Mouse (Mus musculus) stomach, postnatal 0 days (tissue): ENCODE measurements at regions not wholly inside any gene's neighbourhood (a gene's known extent, or its start where the extent isn't known, plus 50 kb on each side); places are given as distances from the start of the nearest gene placed in this dataset.

Experiments used
- CTCF ChIP-seq: IDR thresholded peaks from 2 replicates; pipeline ENCODE4 v1.5.1; 2016; ENCODE audit warnings: antibody characterized with exemption, low read depth, mild to moderate bottlenecking, moderate library complexity
- EP300 ChIP-seq: optimal IDR thresholded peaks from 2 replicates; pipeline ENCODE3; 2016; ENCODE audit warnings: antibody characterized with exemption

DNA sequence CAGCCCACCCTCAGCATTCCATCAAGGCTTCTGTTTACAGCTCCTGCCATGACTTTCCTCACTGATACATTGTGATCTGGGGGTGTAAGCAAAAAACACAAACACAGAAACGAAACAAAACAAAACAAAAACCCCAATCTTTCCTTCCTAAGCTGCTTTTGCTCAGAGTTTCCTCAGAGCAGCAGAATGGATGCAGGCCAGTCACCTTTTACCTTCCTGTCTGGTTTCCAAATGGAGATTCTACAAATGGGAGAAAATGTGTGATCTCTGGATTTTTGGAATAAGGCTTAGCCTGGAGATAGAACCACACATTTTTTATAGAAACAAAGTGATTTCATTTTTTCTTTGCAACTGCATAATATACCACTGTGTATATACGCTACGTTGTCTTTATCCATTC lies 204.8 kb downstream of the Plk2 start:
- no peak for TF ChIP-seq CTCF
- no peak for TF ChIP-seq EP300
